Mouse (Mus musculus) MEL (cell line): ENCODE data around the gene Zfp3.

Experiments
- CTCF ChIP-seq, 3 experiments: IDR thresholded peaks in 2 of 3; conservative IDR thresholded peaks in 1 of 3; 2 replicates each; pipeline ENCODE4 v1.5.1; 2011 to 2012; ENCODE audit warnings: low read length in 3 of 3, low read depth in 2 of 3, mild to moderate bottlenecking in 2 of 3, improper control_type of control experiment in 1 of 3, inconsistent platforms in 1 of 3, mixed read lengths in 1 of 3, moderate library complexity in 1 of 3; ENCODE audit not compliant: control insufficient read depth in 1 of 3, insufficient read depth in 1 of 3, poor library complexity in 1 of 3, severe bottlenecking in 1 of 3
- E2F4 ChIP-seq: IDR thresholded peaks from 2 replicates; pipeline ENCODE4 v1.6.1; 2011; ENCODE audit warnings: low read depth, low read length, improper control_type of control experiment, borderline replicate concordance
- HCFC1 ChIP-seq: IDR thresholded peaks from 2 replicates; pipeline ENCODE4 v1.6.1; 2012; ENCODE audit warnings: low read depth, mild to moderate bottlenecking, inconsistent platforms, low read length, improper control_type of control experiment, moderate library complexity
- MAFK ChIP-seq: IDR thresholded peaks from 2 replicates; pipeline ENCODE4 v1.6.1; 2011; ENCODE audit warnings: low read depth, mild to moderate bottlenecking, low read length, improper control_type of control experiment, borderline replicate concordance
- NRF1 ChIP-seq: IDR thresholded peaks from 2 replicates; pipeline ENCODE4 v1.6.1; 2014; ENCODE audit warnings: low read depth, mild to moderate bottlenecking, inconsistent platforms, low read length, improper control_type of control experiment, moderate library complexity; ENCODE audit not compliant: poor library complexity, insufficient read depth, severe bottlenecking
- TAL1 ChIP-seq: IDR thresholded peaks from 2 replicates; pipeline ENCODE4 v1.6.1; 2012; ENCODE audit warnings: mild to moderate bottlenecking, inconsistent platforms, low read length, moderate library complexity, mixed read lengths
- TBP ChIP-seq: IDR thresholded peaks from 2 replicates; pipeline ENCODE4 v1.8.0; 2011; ENCODE audit warnings: low read depth, low read length, improper control_type of control experiment
- TCF12 ChIP-seq: IDR thresholded peaks from 2 replicates; pipeline ENCODE4 v1.6.1; 2014; ENCODE audit warnings: low read depth, mild to moderate bottlenecking, inconsistent platforms, low read length, improper control_type of control experiment, moderate library complexity
- ZNF384 ChIP-seq: IDR thresholded peaks from 2 replicates; pipeline ENCODE4 v1.6.1; 2012; ENCODE audit warnings: low read depth, mild to moderate bottlenecking, inconsistent platforms, low read length, improper control_type of control experiment

DNA sequence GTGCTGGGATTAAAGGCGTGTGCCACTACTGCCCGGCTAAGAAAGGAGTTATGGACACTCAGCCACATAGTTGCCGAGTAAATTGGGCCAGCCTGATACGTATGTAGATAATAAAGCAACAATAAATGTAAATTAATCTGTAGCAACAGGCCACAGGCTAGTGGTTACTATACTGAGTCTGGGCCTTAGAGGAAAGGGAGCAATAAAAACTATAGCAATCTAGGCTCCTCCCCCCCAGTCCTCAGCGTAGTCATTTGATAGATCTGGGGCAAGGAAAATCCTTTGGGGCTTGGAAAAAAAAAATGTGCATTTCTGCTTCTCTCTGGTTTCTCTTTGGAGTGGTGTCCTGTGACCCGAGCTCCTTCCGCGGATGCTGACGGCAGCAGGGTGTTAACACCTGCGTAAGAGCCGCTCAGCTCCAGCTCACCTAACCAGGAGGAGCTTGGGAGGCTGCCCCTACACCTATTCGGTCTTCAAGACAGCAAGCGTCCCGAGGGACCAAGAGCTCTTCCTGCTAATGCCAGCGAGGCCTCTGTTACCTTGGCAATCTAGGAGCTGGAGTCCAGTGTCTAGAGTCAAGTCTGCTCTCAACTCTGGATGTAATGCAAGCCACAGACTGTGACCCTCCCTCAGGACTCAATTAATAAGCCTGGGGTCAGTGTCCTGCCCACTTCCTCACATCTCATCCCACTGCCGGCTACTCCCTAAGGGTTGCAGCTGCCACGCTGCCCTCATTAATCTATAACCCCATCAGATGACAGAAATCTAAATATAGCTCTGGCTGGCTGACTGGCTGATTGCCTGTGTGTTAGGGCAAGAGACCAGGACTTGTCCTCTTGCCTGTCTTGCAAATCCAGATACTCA lies 58.0 kb downstream of the Zfp3 start:
- TF ChIP-seq TCF12: no peak
- TF ChIP-seq TBP: no peak
- no peak for TF ChIP-seq CTCF (IDR thresholded peaks at IDR 0.05 in 2 of 3, conservative IDR thresholded peaks at IDR 0.05 in 1 of 3; ENCODE audit: control insufficient read depth in 1 of 3, insufficient read depth in 1 of 3, low read depth in 2 of 3, low read length in 3 of 3, poor library complexity in 1 of 3, severe bottlenecking in 1 of 3)
- no peak for TF ChIP-seq E2F4
- no peak for TF ChIP-seq MAFK
- no peak for TF ChIP-seq TAL1
- TF ChIP-seq NRF1: no peak
- no peak for TF ChIP-seq ZNF384
- TF ChIP-seq HCFC1: no peak
